Mouse (Mus musculus): ENCODE measurements around the gene Gm20696. TPM values are rescaled to one million over a fixed set of nuclear protein-coding genes. Genes with fewer than 3 reads are reported as not detected.

Gm20696 gene
- total and polyA plus RNA-seq, 3 experiments, result 1.5 to 7.1 TPM; not detected in 1

DNA sequence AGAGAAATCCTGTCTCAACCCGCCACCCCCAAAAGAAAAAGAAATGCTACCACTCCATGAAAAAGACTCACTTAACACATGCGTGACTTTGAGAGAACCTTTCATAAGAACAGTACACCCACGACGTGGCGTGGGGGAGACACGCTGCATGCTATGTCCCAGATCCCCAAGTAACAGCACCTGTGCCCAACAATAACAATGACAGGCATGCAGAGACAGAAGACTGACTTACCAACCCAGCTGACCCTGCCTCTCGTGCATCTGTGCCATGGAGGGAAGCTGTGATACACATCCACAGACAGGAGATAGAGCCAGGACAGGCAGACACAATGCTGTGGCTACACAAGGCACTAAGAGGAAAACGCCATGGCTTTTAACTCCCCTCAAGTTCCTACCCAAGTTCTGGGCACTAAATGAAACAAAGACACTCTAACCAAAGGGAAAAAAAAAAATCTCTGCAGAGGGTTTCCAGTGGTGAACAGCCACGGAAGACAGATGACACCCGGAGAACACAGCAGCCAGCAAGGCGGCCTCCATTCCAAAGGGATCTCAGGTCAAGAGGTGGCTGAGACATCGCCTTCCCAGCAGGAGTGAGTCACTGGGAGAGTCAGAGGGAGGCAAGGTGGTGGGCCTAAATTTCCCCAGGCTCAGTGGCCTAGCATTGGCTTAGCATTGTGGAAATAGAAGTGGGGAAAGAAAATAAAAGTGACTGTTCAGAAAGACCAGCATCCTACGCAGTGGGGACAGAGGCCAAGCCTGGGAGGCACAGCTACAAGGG lies 187.5 kb downstream of the Gm20696 start:
- H3K9me3 ChIP-seq (replicated peaks), result no peaks in the 10 kb centered on the region
- TF ChIP-seq CTCF (IDR thresholded peaks at IDR 0.05; ENCODE audit: low read depth, low read length), result no peak
- no peak for TF ChIP-seq TAL1 (conservative IDR thresholded peaks at IDR 0.05; ENCODE audit: low read depth, low read length)
- TF ChIP-seq POLR2AphosphoS5 (IDR thresholded peaks at IDR 0.05; ENCODE audit: insufficient replicate concordance, low read depth, low read length), result no peak
- no peak for TF ChIP-seq GATA1 (IDR thresholded peaks at IDR 0.05; ENCODE audit: borderline replicate concordance, low read length)
- no peak for TF ChIP-seq GATA2 (IDR thresholded peaks at IDR 0.05; ENCODE audit: borderline replicate concordance, low read depth, low read length)
- ATAC-seq (ENCODE audit: extremely low read depth, insufficient number of reproducible peaks, low FRiP score, poor library complexity, severe bottlenecking) (no peak), DNase-seq (ENCODE audit: low spot score) (no peak)
- H3K4me3 ChIP-seq (ENCODE audit: low read depth, low read length), result no peak overlapping the region
- H3K27me3 ChIP-seq (ENCODE audit: insufficient read depth, low read length), result no peaks in the 10 kb centered on the region
- peaks cover 43% of the 10 kb centered on the region for H3K36me3 ChIP-seq (replicated peaks)
- H3K4me1 ChIP-seq (ENCODE audit: insufficient read depth, low read depth, low read length), result no peaks in the 10 kb centered on the region

DNA sequence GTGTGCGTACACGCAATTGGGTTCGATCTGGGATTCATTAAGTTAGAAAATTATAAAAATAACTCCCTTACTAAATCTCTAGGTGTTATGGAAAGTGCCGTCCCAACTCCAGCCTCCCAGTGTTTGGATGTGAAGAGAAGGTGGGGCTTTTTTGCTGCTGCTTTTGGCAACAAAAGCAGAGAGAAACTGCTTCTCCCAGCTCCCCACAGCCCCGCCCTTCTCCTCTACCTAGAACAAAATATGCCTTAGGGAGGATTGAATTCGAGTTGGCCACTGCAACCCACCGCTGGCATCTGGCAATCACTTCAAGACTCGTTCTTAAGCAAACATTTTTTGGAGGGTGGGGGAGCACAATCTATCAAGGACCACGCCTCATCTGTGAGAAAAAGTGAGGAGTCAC lies 191.6 kb downstream of the Gm20696 start:
- no peaks in the 10 kb centered on the region for H3K27me3 ChIP-seq (ENCODE audit: insufficient read depth, low read length)
- H3K9me3 ChIP-seq (replicated peaks), result no peaks in the 10 kb centered on the region
- no peak overlapping the region for H3K4me3 ChIP-seq (ENCODE audit: low read depth, low read length)
- no peaks in the 10 kb centered on the region for H3K4me1 ChIP-seq (ENCODE audit: insufficient read depth, low read depth, low read length)
- TF ChIP-seq CTCF (IDR thresholded peaks at IDR 0.05; ENCODE audit: low read depth, low read length) (no peak), POLR2AphosphoS5 (IDR thresholded peaks at IDR 0.05; ENCODE audit: insufficient replicate concordance, low read depth, low read length) (no peak), GATA2 (IDR thresholded peaks at IDR 0.05; ENCODE audit: borderline replicate concordance, low read depth, low read length) (no peak), TAL1 (conservative IDR thresholded peaks at IDR 0.05; ENCODE audit: low read depth, low read length) (no peak), GATA1 (IDR thresholded peaks at IDR 0.05; ENCODE audit: borderline replicate concordance, low read length) (no peak)
- H3K36me3 ChIP-seq (replicated peaks), result peaks cover 42% of the 10 kb centered on the region
- DNase-seq (ENCODE audit: low spot score) (no peak), ATAC-seq (ENCODE audit: extremely low read depth, insufficient number of reproducible peaks, low FRiP score, poor library complexity, severe bottlenecking) (no peak)

GRCm38 (mm10) chr6:99470906-99471305 lies 195.7 kb downstream of the Gm20696 start:
- Histone ChIP-seq H3K4me1 (ENCODE audit: insufficient read depth, low read depth, low read length) (no peaks in the 10 kb centered on the region), H3K27me3 (ENCODE audit: insufficient read depth, low read length) (no peaks in the 10 kb centered on the region), H3K9me3 (replicated peaks) (no peaks in the 10 kb centered on the region), H3K36me3 (replicated peaks) (peaks cover 36% of the 10 kb centered on the region), H3K4me3 (ENCODE audit: low read depth, low read length) (no peak overlapping the region)
- ATAC-seq (ENCODE audit: extremely low read depth, insufficient number of reproducible peaks, low FRiP score, poor library complexity, severe bottlenecking), result no peak
- DNase-seq (ENCODE audit: low spot score), result no peak
- TF ChIP-seq GATA2 (IDR thresholded peaks at IDR 0.05; ENCODE audit: borderline replicate concordance, low read depth, low read length), result no peak
- no peak for TF ChIP-seq GATA1 (IDR thresholded peaks at IDR 0.05; ENCODE audit: borderline replicate concordance, low read length)
- no peak for TF ChIP-seq TAL1 (conservative IDR thresholded peaks at IDR 0.05; ENCODE audit: low read depth, low read length)
- no peak for TF ChIP-seq CTCF (IDR thresholded peaks at IDR 0.05; ENCODE audit: low read depth, low read length)
- TF ChIP-seq POLR2AphosphoS5 (IDR thresholded peaks at IDR 0.05; ENCODE audit: insufficient replicate concordance, low read depth, low read length), result no peak

DNA sequence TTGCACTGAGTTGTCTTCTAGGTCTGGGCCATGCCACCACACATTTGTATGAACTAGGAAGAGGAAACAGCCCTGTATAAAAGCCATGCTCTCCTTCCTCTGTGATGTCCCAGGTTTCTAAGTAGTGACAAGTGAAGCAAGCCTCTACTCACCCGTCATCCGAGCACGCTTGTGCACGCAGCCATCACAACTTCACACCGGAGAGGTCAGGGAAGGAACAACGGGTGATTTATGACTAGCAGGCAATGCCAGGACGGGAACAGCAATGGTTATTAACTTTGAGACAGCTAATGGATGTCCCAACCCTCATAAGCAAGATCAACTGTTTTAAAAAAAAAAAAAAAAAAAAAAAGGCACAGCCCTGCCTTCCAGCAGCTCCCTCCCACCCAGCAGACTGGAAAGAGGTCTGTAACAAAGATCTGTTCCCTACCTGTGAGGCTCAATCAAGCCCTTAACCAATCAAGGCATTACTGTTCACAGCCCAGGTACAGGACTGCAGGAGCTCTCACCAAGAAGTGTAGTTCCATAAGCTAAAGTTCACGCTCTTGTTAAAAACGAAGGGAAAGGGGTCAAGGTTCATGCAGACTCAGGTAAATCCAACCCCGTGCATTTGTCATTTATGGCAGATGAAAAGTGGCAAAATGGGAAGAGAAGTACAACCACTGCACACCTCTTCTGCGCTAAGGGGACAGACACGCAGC lies 197.3 kb downstream of the Gm20696 start:
- no peak for ATAC-seq (ENCODE audit: extremely low read depth, insufficient number of reproducible peaks, low FRiP score, poor library complexity, severe bottlenecking)
- Histone ChIP-seq H3K4me1 (ENCODE audit: insufficient read depth, low read depth, low read length) (no peaks in the 10 kb centered on the region), H3K9me3 (replicated peaks) (no peaks in the 10 kb centered on the region), H3K4me3 (ENCODE audit: low read depth, low read length) (no peak overlapping the region), H3K36me3 (replicated peaks) (peaks cover 46% of the 10 kb centered on the region), H3K27me3 (ENCODE audit: insufficient read depth, low read length) (no peaks in the 10 kb centered on the region)
- TF ChIP-seq POLR2AphosphoS5 (IDR thresholded peaks at IDR 0.05; ENCODE audit: insufficient replicate concordance, low read depth, low read length) (no peak), TAL1 (conservative IDR thresholded peaks at IDR 0.05; ENCODE audit: low read depth, low read length) (no peak), CTCF (IDR thresholded peaks at IDR 0.05; ENCODE audit: low read depth, low read length) (no peak), GATA1 (IDR thresholded peaks at IDR 0.05; ENCODE audit: borderline replicate concordance, low read length) (no peak), GATA2 (IDR thresholded peaks at IDR 0.05; ENCODE audit: borderline replicate concordance, low read depth, low read length) (no peak)
- DNase-seq (ENCODE audit: low spot score), result no peak

DNA sequence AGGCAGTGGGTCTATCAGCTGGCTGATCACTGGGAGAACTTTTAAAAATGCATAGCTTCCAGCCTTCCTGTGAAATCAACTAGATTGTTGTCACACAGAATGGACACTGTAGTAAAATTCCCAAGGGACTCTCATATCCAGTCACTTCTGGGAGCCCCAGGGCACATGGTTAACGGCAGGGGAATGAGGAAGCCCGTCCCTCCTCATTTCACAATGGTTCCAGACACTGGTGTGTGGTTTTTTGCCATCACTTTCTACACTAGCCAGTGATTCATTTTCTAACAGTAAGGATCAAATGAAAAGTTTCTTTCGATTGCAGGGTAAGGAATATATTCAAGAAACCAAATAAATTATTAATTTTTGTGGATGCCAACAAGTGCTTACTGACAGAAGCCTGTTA lies 198.8 kb downstream of the Gm20696 start:
- no peak for ATAC-seq (ENCODE audit: extremely low read depth, insufficient number of reproducible peaks, low FRiP score, poor library complexity, severe bottlenecking)
- TF ChIP-seq CTCF (IDR thresholded peaks at IDR 0.05; ENCODE audit: low read depth, low read length), result no peak
- TF ChIP-seq POLR2AphosphoS5 (IDR thresholded peaks at IDR 0.05; ENCODE audit: insufficient replicate concordance, low read depth, low read length), result no peak
- no peak for TF ChIP-seq GATA1 (IDR thresholded peaks at IDR 0.05; ENCODE audit: borderline replicate concordance, low read length)
- TF ChIP-seq TAL1 (conservative IDR thresholded peaks at IDR 0.05; ENCODE audit: low read depth, low read length), result no peak
- TF ChIP-seq GATA2 (IDR thresholded peaks at IDR 0.05; ENCODE audit: borderline replicate concordance, low read depth, low read length), result no peak
- Histone ChIP-seq H3K27me3 (ENCODE audit: insufficient read depth, low read length) (no peaks in the 10 kb centered on the region), H3K9me3 (replicated peaks) (no peaks in the 10 kb centered on the region), H3K36me3 (replicated peaks) (peaks cover 47% of the 10 kb centered on the region), H3K4me3 (ENCODE audit: low read depth, low read length) (no peak overlapping the region), H3K4me1 (ENCODE audit: insufficient read depth, low read depth, low read length) (no peaks in the 10 kb centered on the region)
- no peak for DNase-seq (ENCODE audit: low spot score)

- H3K4me3 ChIP-seq (ENCODE audit: low read depth, low read length), result no peak overlapping the region
- ATAC-seq (ENCODE audit: extremely low read depth, insufficient number of reproducible peaks, low FRiP score, poor library complexity, severe bottlenecking) (no peak), DNase-seq (ENCODE audit: low spot score) (no peak)
- H3K4me1 ChIP-seq (ENCODE audit: insufficient read depth, low read depth, low read length), result no peaks in the 10 kb centered on the region
- no peak for TF ChIP-seq GATA2 (IDR thresholded peaks at IDR 0.05; ENCODE audit: borderline replicate concordance, low read depth, low read length)
- no peak for TF ChIP-seq CTCF (IDR thresholded peaks at IDR 0.05; ENCODE audit: low read depth, low read length)
- H3K27me3 ChIP-seq (ENCODE audit: insufficient read depth, low read length), result no peaks in the 10 kb centered on the region
- no peaks in the 10 kb centered on the region for H3K9me3 ChIP-seq (replicated peaks)
- H3K36me3 ChIP-seq (replicated peaks), result peaks cover 51% of the 10 kb centered on the region
Measured at GRCm38 (mm10) chr6:99467109-99467508, 199.5 kb downstream of the Gm20696 start.

Measured in G1E (cell line).